Mouse (Mus musculus) olfactory bulb, adult 2 months (tissue): ENCODE results near the gene Uqcc2.

ENCODE experiments used
- CTCF ChIP-seq: fragments of 200-500 bp; IDR thresholded peaks from 2 replicates; pipeline ENCODE4 v1.5.1; 2012; ENCODE audit warnings: low read depth, mild to moderate bottlenecking, low read length, moderate library complexity; ENCODE audit not compliant: insufficient read depth
- POLR2A ChIP-seq: fragments of 200-500 bp; IDR thresholded peaks from 2 replicates; pipeline ENCODE4 v1.6.1; 2012; ENCODE audit warnings: mild to moderate bottlenecking, low read depth, low read length, moderate library complexity; ENCODE audit not compliant: insufficient read depth

- TF ChIP-seq CTCF (peak; percentile 42; the same call in 1 of the 2 replicates), POLR2A (no peak)
Measured at GRCm38 (mm10) chr17:27077920-27078319, 55.8 kb downstream of the Uqcc2 start.
